Mouse (Mus musculus): Measurements from ENCODE around the gene Tnk2. TPM values are rescaled to one million over a fixed set of nuclear protein-coding genes. Genes with fewer than 3 reads are reported as not detected.

Tnk2 gene
- polyA plus RNA-seq, 2 experiments from 2014 or later: 5.6 to 10.3 TPM

DNA sequence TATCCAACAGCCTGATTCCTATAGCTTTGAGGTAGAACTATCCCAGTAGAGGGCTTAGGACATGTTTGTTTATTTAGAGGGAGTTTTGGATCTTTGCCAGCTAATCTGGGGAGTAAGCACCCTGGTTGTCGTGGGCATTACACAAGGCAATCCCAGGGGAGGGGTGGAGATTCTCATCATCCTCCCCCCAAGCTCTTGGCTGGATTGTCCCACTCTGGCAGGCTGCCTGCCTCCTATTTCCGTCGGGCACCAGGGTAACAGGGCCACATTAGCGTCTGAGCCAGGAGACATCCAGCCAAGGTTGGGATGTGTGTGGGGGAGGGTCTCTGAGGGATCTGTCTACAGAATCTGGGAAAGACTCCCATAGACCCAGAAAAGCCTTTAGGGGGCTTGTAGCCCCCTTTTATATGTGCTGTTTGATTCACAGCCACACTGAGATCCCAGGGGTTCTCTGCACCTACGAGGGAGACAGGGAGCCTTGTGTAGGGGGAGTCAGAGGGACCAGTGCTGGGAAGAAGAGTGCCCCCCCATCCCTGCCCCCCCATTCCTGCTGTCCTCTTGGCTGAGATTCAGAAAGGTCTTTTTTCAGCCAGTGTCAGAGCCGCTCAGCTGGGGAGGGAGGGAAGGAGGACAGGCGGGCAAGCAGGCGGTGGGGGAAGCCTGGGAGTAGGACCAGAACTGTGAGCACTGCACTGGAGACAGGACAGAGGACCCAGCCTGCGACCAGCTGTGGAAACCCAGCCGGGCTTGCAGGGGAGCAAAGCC, 17.1 kb downstream of the Tnk2 start:
- ATAC-seq: no peak

DNA sequence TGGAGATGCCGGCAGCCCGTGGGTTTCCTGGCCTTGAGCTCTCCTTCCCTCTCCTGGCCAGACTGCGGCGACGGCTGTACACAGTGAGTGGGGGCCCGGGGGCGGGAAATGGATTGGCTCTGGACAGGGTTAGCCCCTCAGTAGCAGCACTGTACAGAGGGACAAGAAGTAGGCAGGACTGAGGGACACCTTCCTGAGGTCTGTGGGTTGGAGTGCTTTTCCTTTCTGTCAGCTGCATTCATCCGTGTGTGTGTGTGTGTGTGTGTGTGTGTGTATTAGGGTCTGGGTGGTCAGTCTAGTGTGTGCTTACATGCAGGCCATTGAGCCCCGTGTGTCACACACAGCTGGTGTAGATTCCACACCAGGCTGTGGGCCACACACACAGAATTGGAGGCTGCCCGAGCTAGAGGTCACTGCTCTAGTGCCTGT, 17.8 kb downstream of the Tnk2 start:
- no peak for ATAC-seq

DNA sequence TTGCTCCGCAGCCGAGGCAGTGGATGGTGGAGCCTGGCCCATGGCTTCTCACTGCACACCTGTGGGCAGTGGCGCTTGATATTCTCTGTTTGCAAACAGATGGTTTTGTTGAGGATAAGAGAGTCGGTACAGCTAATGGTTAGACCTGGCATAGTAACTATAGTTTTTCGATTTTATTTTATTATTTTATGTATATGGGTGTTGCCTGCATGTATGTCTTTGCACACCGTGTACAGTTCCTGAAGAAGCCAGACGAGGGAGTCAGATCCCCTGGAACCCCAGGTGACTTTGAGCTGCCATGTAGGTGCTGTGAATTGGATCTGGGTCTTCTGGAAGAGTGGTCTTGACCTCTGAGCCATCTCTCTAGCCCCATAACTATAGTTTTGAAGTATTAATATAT, 18.7 kb downstream of the Tnk2 start:
- ATAC-seq: no peak

DNA sequence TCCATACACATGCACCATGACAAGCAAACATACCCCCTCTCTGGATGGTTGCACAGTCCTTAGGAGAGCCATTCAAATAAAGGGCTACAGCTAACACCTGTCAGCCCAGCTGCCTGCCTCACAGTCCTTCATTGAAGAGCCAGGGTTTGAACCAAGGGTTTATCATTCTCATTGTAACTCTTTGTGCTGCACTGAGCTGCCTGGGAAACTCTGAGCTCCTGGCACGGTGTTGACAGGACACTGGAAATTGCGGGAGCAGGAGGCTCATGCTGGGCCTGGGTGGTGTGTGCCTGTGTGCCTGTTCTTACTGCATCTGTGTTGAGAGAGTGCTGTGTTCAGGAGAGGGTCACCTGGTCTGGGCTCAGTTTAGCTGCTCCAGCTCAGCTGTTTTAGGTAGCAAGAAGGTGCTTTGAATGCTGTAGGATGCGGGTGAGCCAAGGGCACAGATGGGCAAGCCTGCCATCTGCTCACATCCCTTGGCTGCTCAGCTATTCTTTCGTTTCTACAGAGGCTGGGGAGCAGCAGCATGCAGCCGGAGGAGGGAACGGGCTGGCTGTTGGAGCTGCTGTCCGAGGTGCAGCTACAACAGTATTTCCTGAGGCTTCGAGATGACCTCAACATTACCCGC, 19.7 kb downstream of the Tnk2 start:
- ATAC-seq: no peak

DNA sequence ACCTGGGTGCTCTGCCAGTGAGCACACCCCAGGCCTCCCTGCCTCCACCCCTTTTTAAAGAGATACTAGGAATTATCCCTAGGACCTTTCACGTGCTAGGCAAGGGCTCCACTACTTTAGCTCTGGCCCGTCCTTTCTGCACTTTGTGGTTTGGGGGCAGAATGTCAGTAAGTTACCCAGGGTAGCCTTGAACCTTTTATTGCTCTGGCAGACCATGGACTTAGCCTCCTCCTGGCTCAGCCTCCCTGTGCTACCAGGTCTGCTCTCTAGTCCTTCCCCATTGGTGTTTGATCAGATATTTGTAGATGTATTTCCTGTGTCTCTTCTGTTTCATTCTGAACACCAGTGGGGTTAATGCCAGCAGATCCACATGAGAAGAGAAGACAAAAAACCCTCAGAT, 20.5 kb downstream of the Tnk2 start:
- no peak for ATAC-seq

DNA sequence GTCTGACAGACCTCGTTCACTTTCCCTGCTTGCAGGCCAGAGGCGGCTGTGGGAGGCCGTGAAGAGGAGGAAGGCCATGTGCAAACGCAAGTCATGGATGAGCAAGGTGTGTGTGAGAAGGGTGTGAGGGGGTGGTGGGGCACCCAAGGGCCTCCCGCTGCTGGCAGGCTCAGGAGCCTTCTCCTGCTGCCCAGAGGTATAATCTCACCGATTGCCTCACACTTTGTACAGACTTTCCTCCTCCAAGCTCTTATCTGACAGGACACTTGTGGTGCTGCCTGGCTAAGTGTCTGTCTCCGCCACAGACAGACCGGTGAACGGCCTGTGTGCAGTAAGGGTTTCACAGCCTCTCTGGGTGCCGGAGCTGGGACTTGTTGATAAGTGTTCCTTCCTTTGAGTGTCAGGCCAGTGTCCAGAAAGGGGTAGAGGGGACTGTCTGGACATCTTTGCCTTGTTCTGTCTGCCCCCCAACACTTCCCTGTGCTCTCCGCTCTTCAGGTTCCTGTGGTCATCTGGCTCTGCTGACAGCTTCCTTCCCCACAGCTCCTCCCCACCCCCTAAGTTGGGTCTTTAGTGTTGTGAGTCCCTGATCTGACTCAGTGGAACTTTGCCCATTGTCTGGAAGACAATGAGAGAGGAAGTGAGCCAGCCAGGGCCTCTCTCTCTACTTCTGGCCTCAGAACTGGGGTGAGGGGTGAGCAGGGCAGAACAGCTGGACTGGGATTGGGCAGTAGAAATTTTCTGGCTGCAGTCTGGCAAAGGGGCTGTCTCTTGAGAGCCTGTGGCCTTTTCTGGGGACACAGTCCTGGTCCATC, 22.4 kb downstream of the Tnk2 start:
- ATAC-seq: no peak

DNA sequence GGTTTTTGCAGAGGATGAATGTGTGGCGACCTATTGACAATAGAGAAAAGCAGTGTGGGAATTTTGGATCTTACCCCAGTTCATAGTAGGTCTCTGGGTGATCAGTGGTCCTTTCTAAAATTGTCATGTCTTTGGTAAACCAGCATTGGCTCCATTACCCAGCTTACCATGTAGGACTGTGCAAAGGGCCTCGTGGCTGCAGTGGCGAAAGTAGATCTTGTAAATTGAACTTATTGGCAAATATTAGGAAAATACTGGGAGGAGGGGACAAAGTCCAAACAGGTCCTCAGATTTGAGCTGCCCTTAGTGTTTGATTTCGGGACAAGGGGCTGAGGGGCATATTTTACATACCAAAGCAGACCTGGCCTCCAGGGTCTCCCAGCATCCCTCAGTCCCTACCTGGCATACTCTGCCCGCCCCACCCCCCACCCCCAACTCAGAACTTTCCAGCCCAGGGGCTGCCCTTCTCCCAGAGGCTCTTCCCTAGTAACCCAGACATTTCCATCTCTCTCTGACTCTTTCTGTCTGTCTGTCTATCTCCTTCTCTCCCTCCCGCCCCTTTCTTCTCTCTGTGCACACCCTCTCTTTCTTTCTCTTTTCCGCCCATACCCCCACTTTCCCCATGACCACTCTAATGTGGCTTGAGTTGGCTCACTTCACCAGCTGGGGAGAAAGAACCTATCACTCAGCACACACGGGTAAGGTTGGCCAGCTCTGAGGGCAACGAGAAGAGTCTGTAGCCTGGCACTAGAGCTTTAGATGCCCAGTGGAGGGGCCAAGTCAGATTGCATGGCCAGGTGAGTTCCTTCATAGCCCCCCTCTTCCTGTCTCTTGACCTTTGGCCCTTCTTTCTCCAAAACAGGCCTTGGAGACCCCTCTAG, 23.2 kb downstream of the Tnk2 start:
- ATAC-seq: no peak

DNA sequence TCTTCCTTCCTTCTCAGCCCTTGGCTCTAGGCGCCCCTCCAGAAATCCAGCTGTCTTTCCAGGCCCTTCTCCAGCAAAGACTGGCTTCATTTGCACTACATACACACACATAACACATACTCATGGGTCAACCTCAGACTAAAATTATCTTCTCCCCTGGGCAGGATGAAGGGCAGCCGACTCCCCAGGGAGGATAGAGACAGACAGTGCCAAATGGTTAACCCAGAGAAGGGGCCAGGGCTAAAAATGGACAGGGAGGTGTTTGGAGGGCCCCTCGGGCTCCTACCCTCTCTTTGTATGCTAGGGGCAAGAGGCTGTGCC, 23.8 kb downstream of the Tnk2 start:
- ATAC-seq: no peak

DNA sequence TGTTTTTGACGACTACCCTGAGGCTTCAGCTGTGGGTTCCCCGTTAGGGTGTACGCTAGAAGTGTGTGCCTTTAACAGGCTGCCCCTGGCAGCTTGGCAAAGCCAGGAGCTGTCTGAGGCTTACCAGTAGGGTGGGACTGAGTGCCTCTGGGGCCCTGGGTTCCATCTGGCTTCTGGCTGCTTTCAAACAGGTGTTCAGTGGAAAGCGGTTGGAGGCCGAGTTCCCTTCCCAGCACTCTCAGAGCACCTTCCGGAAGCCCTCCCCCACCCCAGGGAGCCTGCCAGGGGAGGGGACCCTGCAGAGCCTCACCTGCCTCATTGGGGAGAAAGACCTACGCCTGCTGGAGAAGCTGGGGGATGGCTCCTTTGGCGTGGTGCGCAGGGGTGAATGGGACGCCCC, 24.4 kb downstream of the Tnk2 start:
- no peak for ATAC-seq

DNA sequence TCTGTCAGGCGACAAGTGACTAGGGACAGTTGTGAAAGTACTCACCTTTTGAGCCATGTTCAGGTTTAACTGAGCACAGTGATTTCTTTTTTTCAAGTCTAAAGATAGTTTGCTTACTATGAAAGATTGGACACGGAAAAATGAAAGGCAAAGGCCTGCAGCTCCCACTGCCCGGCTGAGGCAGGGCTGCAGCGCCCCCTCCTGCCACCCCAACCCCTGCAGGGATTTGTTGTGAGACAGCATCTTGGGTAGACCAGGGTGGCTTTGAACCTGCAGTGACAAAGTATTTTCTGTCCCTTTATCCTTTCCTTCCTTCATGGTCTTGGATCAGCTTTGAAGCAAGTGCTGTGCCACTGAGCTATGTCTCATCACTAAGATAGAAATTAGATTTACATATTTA, 24.8 kb downstream of the Tnk2 start:
- ATAC-seq: no peak

DNA sequence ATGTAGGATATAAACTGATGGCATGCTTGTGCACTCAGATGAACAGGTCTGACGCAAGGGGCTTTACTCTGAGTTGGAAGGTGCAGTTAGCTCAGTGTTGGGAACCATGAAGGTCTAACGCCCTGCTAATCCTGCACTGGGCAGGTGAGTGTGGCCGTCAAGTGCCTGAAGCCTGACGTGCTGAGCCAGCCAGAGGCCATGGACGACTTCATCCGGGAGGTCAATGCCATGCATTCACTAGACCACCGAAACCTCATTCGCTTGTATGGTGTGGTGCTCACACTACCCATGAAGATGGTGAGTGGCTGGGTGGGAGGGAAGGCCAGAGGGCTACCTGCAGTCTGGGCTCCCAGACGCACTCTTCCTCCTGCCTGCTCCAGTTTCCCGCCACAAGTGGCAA, 25.6 kb downstream of the Tnk2 start:
- no peak for ATAC-seq

DNA sequence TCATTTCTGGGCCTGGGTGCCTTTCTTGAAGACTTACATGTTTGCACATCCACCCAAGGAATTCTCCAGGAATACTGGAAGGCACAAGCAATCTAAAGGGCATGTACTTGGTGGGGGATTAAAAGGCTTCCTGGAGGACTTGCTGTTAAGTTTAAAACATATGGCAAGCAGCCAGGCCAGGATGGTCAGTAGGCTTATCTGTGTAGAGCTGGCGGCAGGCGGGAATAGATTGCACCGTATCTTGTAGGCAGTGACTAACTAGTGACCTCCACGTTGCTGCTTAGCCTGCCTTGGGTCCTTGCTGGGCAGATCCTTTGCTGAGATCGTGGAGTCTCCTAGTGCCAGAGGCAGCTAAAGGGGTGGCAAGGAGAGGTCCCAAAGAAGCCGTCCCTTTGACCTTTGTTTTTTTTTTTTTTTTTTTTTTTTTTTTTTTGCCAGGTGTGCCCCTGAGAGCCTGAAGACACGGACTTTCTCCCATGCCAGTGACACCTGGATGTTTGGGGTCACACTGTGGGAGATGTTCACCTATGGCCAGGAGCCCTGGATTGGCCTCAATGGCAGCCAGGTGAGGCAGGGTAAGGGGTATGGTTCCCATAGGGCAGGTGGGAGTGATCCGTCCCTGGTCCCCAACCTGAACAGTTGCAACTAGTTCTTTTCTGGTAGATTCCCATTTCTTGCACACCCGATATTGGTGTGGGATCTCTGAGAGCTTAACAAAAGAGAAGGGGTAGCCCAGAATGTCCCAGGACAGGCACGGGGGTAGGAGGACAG, 26.9 kb downstream of the Tnk2 start:
- no peak for ATAC-seq

DNA sequence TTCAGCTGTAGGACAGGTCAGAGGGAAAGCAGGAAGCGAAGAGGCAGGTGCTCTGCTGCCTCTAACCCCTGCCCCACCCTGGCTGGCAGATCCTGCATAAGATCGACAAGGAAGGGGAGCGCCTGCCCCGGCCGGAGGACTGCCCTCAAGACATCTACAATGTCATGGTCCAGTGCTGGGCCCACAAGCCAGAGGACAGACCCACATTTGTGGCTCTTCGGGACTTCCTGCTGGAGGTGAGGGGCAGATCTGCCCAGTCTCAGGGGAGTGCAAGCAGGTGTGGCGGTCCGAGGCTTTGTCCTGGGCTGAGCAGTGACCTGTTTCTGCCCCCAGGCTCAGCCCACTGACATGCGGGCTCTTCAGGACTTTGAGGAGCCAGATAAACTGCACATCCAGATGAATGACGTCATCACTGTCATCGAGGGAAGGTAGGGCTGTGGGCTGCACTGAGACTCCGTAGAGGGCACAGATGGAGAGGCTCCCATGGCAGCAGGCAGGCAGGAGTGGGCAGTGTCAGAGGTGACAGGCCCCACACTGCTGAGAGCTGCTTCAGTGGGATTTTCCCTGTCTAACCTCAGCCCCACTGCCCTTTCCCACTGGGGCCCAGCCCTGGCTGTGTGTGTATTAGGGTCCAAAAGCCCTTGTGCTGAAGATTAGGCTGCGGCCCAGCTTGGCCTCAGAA, 27.7 kb downstream of the Tnk2 start:
- ATAC-seq: no peak

DNA sequence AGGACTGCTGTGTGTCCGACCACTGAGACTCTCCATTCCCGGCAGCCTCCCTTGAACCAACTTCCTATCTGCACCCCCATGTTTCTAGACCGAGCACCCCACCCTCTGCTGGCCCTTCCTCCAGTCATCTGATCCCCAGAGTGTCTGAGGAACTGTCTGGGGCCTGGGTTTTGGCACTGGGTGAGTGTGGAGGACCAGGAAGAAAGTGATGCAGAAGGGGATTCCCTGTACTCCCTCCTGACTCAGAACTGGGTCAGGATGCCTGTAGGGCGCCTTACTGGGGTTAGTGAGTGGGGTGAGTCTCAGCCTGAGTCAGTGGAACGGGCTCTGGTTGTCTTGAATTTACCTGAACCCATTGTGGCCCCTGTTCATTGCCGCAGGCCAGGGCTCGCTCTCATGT, 28.6 kb downstream of the Tnk2 start:
- peak; percentile 65 for ATAC-seq

DNA sequence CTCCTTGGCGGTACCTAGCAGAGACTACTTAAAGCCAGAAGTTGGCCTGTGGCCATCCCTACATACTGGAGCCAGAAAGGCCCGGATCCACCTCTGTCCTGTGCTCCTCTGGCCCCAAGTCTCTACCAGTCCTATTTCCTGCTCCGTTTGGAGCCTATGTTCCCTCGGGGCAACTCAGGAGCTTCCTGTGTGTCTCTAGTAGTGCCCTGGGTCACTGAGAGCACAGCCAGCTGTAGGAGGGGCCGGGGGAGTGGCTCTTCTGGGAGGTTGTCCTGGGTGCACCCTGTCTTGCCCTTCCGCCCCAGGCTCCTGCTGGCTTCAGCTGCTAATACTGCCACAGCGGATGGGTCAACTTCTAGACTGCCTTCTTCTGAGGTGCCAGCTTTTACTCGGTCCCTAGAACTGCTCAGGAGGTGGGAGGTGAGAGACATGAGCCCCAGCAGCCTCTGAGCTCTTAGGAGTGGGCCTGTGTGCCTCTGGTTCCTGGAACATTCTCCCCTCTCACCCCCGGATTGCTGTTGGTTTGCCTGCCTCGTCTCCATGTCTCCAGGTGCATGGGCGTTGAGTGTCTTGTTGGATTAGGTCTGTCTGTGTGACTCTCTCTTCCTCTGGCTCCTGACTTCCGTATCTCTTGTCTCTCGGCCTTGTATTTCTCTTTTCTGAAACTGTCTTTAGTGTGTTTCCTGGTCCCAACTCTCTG, 29.3 kb downstream of the Tnk2 start:
- ATAC-seq: no peak

DNA sequence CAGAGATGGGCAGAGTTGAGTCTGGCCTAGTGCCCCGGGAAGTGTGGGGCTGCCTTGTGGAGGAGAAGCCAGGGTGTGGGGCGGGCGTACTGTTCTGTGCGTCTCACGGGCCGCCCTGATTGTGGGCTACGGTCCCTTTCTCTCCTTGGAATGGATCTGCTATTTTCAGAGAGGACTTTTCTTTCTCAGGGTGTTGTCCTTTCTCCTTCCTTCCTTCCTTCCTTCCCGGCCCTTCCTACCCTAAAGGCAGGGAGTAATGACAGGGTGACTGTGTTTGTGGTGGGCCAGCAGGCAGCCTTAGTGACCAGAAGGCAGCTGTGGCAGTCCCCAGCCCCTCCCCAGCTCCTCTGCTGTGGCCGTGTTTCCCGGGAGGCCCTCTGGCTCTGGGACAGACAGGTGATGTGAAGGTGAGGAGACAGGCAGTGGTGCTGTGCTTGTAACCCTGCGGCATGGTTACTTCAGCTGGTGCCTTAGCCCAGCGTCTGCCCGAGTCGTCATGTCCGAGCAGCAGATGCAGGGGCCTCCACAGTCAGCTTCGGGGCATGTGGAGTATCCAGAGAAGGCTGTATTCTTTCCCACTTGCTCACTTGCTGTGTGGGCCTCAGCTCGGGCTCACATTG, 30.6 kb downstream of the Tnk2 start:
- no peak for ATAC-seq

DNA sequence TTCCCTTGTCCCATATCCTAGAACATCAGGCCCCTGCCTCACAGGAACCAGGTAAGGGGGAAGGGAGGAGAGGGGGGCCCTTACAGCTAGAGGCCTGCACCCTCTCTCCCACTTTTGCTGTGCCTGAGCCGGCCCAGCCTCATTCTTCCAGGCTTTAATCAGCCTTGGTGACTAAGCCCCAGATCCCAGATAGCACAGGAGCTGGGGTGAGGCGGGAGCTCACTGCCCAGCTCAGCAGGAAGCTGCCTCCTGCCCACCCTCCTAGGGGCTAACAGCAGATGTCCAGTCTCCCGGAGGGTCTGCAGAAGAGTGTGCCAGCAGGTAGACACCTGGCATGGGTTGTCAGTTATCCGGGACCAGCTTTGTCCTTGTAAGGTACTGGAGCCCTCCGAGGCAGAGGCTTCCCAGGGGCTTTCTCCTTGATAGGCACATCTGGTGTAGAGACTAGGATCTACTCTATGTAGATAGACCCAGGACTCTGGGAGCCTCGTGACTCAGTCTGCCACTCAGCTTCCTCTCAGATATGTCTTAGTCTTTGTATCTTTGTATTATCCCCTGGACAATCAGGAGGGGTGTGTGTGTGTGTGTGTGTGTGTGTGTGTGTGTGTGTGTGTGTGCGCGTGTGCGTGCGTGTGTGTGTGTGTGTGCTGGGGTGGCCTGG, 33.5 kb downstream of the Tnk2 start:
- no peak for ATAC-seq

DNA sequence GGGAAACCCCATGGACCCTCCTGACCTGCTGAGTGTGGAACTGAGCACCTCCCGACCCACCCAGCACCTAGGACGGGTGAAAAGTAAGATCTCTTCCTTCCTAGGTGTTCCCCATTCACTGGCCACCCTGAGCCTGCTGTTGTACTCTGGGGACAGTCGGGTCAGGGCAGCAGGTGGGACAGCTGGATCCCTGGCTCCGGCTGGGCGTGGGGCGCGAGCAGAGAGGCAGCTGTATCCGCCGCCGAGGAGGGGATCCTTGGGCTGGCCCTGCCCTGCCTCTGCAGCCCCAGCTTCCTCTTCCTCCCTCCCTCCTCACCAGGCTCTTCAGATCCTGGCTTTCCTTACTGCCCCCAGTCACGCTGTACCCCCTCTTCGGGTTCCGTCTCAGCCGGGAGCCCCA, 34.2 kb downstream of the Tnk2 start:
- ATAC-seq: no peak

DNA sequence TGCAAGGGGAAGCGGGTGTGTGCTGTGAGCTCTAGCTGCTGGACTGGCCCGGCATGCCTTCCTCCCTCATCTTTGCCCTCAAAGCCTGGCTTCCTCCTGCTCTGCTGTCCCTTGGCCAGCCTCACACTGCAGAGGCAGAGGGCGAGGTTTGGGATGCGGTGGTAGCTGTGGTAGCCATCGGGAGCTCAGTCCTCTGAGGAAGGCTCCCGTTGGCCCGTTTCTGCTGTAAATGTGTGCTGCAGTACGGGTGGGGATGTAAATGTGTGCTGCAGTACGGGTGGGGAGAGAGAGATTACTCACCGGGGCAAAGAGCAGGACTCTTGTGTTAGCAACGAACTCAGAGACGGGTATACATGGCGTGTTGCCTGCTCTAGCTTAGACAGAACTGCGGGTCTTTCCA, 35.1 kb downstream of the Tnk2 start:
- ATAC-seq: no peak

DNA sequence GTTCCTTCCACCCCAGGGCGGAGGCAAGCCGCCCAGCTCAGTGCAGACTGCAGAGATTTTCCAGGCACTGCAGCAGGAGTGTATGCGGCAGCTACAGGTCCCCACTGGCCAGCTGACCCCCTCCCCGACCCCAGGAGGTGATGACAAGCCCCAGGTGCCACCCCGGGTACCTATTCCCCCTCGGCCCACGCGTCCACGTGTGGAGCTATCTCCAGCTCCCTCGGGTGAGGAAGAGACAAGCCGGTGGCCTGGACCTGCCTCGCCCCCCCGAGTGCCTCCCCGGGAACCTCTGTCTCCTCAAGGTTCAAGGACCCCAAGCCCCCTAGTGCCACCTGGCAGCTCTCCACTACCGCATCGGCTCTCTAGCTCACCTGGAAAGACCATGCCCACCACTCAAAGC, 36.3 kb downstream of the Tnk2 start:
- no peak for ATAC-seq
